Mouse (Mus musculus) midbrain, postnatal 0 days (tissue): Measurements from ENCODE around the gene 4933407L21Rik. TPM values are rescaled to one million over a fixed set of nuclear protein-coding genes. Genes with fewer than 3 reads are reported as not detected.

Experiments
- ATAC-seq: fragments of 200-750 bp; cut with Nextera tagmentation; 2 replicates; pipeline ENCODE4 v1.8.0; 2017; ENCODE audit warnings: moderate number of reproducible peaks, mild to moderate bottlenecking, moderate TSS enrichment, moderate library complexity; ENCODE audit not compliant: low FRiP score
- DNase-seq: peaks from one replicate; pipeline ENCODE4 v3.0.0-alpha.2; 2015; ENCODE audit warnings: low spot score
- H3K27ac ChIP-seq: fragments of 300-500 bp; sonication (generic); 2 replicates; pipeline ENCODE4 v1.5.1; 2014; ENCODE audit warnings: low read depth, mild to moderate bottlenecking, low read length, mixed read lengths
- H3K27me3 ChIP-seq: fragments of 300-500 bp; sonication (generic); 2 replicates; pipeline ENCODE4 v1.6.1; 2014; ENCODE audit warnings: low read length, control low read depth, mixed read lengths; ENCODE audit not compliant: insufficient read depth
- H3K36me3 ChIP-seq: fragments of 300-500 bp; sonication (generic); 2 replicates; pipeline ENCODE4 v1.6.1; 2014; ENCODE audit warnings: low read length, control low read depth, mixed read lengths; ENCODE audit not compliant: insufficient read depth
- H3K4me1 ChIP-seq: fragments of 300-500 bp; sonication (generic); 2 replicates; pipeline ENCODE4 v1.6.1; 2014; ENCODE audit warnings: mild to moderate bottlenecking, control low read depth, antibody characterized with exemption, low read length, mixed read lengths; ENCODE audit not compliant: insufficient read depth
- H3K4me2 ChIP-seq: fragments of 300-500 bp; sonication (generic); 2 replicates; pipeline ENCODE4 v1.6.1; 2014; ENCODE audit warnings: low read depth, mild to moderate bottlenecking, low read length, mixed read lengths; ENCODE audit not compliant: poor library complexity, severe bottlenecking
- H3K4me3 ChIP-seq: fragments of 300-500 bp; sonication (generic); 2 replicates; pipeline ENCODE4 v1.5.1; 2014; ENCODE audit warnings: low read depth, mild to moderate bottlenecking, low read length, moderate library complexity
- H3K9ac ChIP-seq: fragments of 300-500 bp; sonication (generic); replicated peaks from 2 replicates; pipeline ENCODE4 v1.6.1; 2014; ENCODE audit warnings: mild to moderate bottlenecking, low read length, moderate library complexity, mixed read lengths; ENCODE audit not compliant: poor library complexity, severe bottlenecking
- H3K9me3 ChIP-seq: fragments of 300-500 bp; sonication (generic); 2 replicates; pipeline ENCODE4 v1.6.1; 2016; ENCODE audit warnings: low read length, control low read depth
- CTCF ChIP-seq: IDR thresholded peaks from 2 replicates; pipeline ENCODE4 v1.5.1; 2016; ENCODE audit warnings: antibody characterized with exemption, mild to moderate bottlenecking
- WGBS: fragments of 180-500 bp; shearing (Covaris S2); extraction: QIAGEN DNeasy Blood & Tissue Kit; methylation state at CpG from one replicate; pipeline ENCODE4 v1.1.7; 2014; 5-methylcytosine and 5-hydroxymethylcytosine counted together
- polyA plus RNA-seq: library from polyadenylated mRNA; unstranded; fragments of >200 nt; fragmentation: Nextera tagmentation; extraction: Ambion mirVana; gene quantifications from 2 replicates; pipeline ENCODE4 v1.2.1, GENCODE M21; 2015
- total RNA-seq: library from RNA; depleted of rRNA; stranded (reverse); fragments of >200 nt; gene quantifications from 2 replicates; pipeline ENCODE4 v1.2.3, GENCODE M21; 2014

The 4933407L21Rik gene
- total and polyA plus RNA-seq, 2 experiments from 2014 or later: 9.4 to 10.1 TPM

- Histone ChIP-seq H3K9me3 (no peaks in the 10 kb centered on the region), H3K27ac (no peak overlapping the region), H3K9ac (no peak overlapping the region), H3K36me3 (peaks cover 7% of the 10 kb centered on the region), H3K4me1 (peaks cover 17% of the 10 kb centered on the region), H3K4me2 (no peak overlapping the region), H3K4me3 (no peak overlapping the region), H3K27me3 (no peaks in the 10 kb centered on the region)
- 91% methylated on average over 7 of the region's 7 CpGs for WGBS
- no peak for TF ChIP-seq CTCF
- DNase-seq (no peak), ATAC-seq (no peak)
These were observed 15.1 kb upstream of the 4933407L21Rik start for GRCm38 (mm10) chr1:85913078-85913755.

DNA sequence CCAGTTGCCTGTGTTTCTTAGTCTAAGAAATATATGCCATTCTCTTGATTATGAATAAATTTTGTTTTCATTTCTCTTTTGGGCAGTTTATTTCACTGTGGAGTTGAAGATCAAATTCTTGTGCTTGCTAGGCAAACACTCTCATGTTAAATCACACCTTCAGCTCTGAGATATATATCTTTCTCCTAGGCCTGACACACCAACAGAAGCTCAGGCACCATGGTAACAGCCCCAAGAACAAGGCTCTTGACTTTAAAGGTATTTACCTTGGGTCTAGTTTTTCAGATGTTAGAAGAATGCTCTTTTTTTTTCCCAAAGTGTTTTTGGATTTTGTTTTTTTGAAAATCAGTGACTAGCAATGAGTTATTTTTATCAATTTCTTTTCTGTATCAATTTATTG, 12.4 kb upstream of the 4933407L21Rik start:
- no peak overlapping the region for H3K4me3 ChIP-seq
- H3K36me3 ChIP-seq: no peaks in the 10 kb centered on the region
- ATAC-seq (no peak), DNase-seq (no peak)
- H3K4me2 ChIP-seq: no peak overlapping the region
- TF ChIP-seq CTCF: no peak
- no peaks in the 10 kb centered on the region for H3K9me3 ChIP-seq
- 0 out of 2 replicates have a peak overlapping the region, but pooled peaks have one; percentile 83 for H3K27ac ChIP-seq
- H3K9ac ChIP-seq: no peak overlapping the region
- peaks cover 17% of the 10 kb centered on the region for H3K4me1 ChIP-seq
- H3K27me3 ChIP-seq: no peaks in the 10 kb centered on the region

DNA sequence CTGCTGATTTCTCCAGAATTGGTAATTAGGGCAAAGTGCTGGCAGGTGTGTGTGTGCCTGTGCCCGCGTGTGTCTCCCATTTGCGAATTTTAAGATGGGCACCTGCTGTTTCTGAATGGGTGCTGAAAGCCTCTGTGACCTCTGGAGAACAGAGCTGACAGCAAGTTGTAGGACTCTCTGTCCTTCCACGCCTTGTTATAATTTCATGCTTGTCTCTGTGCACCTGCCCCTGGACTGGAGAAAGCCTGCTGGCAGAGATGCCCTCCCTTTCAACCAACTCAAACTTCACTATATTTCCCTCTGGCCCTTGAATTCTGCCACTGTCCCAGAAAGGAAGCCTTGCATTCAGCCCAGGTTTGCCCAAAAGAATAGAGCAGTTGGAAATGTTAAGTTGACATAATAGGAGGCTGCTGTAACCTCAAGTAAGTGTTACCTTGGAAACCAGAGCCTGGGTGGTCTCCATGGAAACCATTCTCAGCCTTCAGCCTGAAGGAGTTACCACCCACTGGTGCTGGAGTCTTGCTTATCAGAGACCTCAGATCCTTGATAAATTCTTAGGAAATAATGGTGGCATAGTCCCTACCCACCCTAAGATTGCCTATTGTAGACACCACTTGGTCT, 11.3 kb upstream of the 4933407L21Rik start:
- Histone ChIP-seq H3K36me3 (no peaks in the 10 kb centered on the region), H3K9ac (no peak overlapping the region), H3K27ac (peak overlapping the region; percentile 83), H3K4me3 (no peak overlapping the region), H3K27me3 (no peaks in the 10 kb centered on the region), H3K4me1 (peaks cover 19% of the 10 kb centered on the region), H3K9me3 (no peaks in the 10 kb centered on the region), H3K4me2 (peak overlapping the region; percentile 15; the same call in 1 of the 2 replicates)
- DNase-seq (peak; percentile 92), ATAC-seq (peak; percentile 90)
- WGBS: 9% methylated on average over 4 of the region's 4 CpGs
- no peak for TF ChIP-seq CTCF

DNA sequence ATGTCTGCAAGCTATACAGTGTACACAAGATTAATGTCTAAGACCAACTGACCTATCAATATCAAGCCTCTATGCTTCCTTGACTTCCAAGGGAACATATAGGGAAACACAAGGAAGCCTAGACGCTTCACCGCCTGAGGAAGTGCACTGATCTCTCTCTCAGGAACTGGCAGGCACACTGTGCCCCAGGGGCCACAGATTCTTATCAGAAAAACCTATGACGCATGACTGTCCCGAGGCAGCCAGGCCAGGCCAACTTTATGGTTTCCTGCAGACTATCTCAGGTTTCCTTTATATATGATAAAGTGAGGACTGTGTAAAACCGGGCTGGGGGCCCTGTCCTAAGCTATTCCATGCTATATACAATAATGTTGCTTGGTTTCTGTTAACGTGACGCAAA, 8.7 kb upstream of the 4933407L21Rik start:
- H3K4me2 ChIP-seq: no peak overlapping the region
- no peak overlapping the region for H3K27ac ChIP-seq
- H3K4me1 ChIP-seq: peaks cover 25% of the 10 kb centered on the region
- no peaks in the 10 kb centered on the region for H3K27me3 ChIP-seq
- WGBS: 83% methylated on average over 7 of the region's 7 CpGs
- no peaks in the 10 kb centered on the region for H3K9me3 ChIP-seq
- no peak overlapping the region for H3K9ac ChIP-seq
- ATAC-seq (no peak), DNase-seq (no peak)
- no peak overlapping the region for H3K4me3 ChIP-seq
- TF ChIP-seq CTCF: no peak
- no peaks in the 10 kb centered on the region for H3K36me3 ChIP-seq

- H3K4me1 ChIP-seq: peaks cover 19% of the 10 kb centered on the region
- H3K9me3 ChIP-seq: no peaks in the 10 kb centered on the region
- peak overlapping the region; percentile 48; the same call in 1 of the 2 replicates for H3K27ac ChIP-seq
- DNase-seq (peak; percentile 71), ATAC-seq (peak; percentile 24)
- H3K4me3 ChIP-seq: no peak overlapping the region
- no peaks in the 10 kb centered on the region for H3K36me3 ChIP-seq
- no peaks in the 10 kb centered on the region for H3K27me3 ChIP-seq
- H3K9ac ChIP-seq: no peak overlapping the region
- TF ChIP-seq CTCF: no peak
- WGBS: 63% methylated on average over 7 of the region's 7 CpGs
- H3K4me2 ChIP-seq: no peak overlapping the region
These were observed 6.6 kb upstream of the 4933407L21Rik start for GRCm38 (mm10) chr1:85921725-85922124.

GRCm38 (mm10) chr1:85922127-85922864, 6.0 kb upstream of the 4933407L21Rik start:
- no peak for TF ChIP-seq CTCF
- DNase-seq (peak; percentile 91), ATAC-seq (peak; percentile 66)
- no peak overlapping the region for H3K4me2 ChIP-seq
- H3K4me3 ChIP-seq: no peak overlapping the region
- H3K27me3 ChIP-seq: no peaks in the 10 kb centered on the region
- no peaks in the 10 kb centered on the region for H3K36me3 ChIP-seq
- peak overlapping the region; percentile 48 for H3K27ac ChIP-seq
- H3K9me3 ChIP-seq: no peaks in the 10 kb centered on the region
- H3K9ac ChIP-seq: no peak overlapping the region
- H3K4me1 ChIP-seq: peaks cover 14% of the 10 kb centered on the region
- 46% methylated on average over 7 of the region's 7 CpGs for WGBS
